Mouse (Mus musculus): ENCODE results near the gene Klhl31. TPM values are rescaled to one million over a fixed set of nuclear protein-coding genes. Genes with fewer than 3 reads are reported as not detected.

Klhl31 gene
- total RNA-seq (2021), result under 1 TPM; 0.07 TPM

- no peak for DNase-seq (ENCODE audit: low spot score in 2 of 2)
- intact Hi-C loops (cut with DNase I), result no loop called here
Measured at GRCm38 (mm10) chr9:77636450-77636951, at the start of gene Klhl31. Klhl31 (plus strand) TSS chr9:77636500.

- DNase-seq (ENCODE audit: low spot score in 2 of 2), result no peak
- intact Hi-C loops (cut with DNase I), result no loop called here
Measured at GRCm38 (mm10) chr9:77586806-77587591, 49.3 kb upstream of the Klhl31 start.

GRCm38 (mm10) chr9:77587616-77588015 lies 48.7 kb upstream of the Klhl31 start:
- intact Hi-C loops (cut with DNase I), result no loop called here
- no peak for DNase-seq (ENCODE audit: low spot score in 2 of 2)

DNA sequence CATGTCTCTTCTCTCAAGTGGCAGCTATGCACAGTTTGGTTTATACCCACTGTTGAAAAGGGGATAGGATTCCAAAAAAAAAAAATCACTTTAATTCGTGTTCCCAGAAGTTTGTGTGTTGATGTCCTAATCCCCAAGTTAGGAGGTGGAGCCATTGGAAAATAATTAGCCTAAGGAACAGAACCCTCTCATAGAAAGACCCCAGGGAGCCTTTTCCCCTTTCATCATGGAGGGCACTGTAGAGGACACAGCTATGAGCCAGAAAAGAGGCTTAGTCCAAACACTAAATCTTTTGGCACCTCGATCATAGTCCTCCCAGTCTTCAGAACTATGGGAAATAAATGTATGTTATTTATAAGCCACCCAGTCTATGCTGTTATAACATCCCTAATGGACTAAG lies 46.8 kb upstream of the Klhl31 start:
- intact Hi-C loops (cut with DNase I), result no loop called here
- no peak for DNase-seq (ENCODE audit: low spot score in 2 of 2)

DNA sequence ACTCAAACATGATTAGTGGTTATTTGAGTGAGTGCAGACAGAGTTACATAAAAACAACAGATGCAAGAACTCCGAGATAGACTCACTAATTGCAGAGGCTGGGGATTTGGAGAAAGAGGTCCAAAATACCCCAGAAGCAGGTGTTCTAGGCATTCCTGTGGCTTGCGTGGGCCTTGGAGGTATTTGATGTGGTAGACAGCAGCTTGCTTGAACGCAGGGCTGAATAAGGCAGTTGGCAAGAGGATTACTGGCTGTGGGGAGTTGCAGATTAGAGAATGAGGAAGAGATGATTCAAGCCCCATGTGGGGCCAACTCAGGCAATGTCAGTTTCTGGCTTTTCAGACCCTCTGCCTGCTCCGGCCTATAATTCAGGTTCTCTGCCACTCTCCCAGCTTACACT lies 43.9 kb upstream of the Klhl31 start:
- intact Hi-C loops (cut with DNase I), result loop anchor here (10.0 kb wide), 1 partner anchor 442 kb away; no protein-coding TSS in a partner anchor

GRCm38 (mm10) chr9:77595006-77595626 lies 41.2 kb upstream of the Klhl31 start:
- intact Hi-C loops (cut with DNase I), result loop anchor here (5.0 to 10.0 kb wide), 2 partner anchors 188 to 440 kb away; no protein-coding TSS in a partner anchor
- DNase-seq (ENCODE audit: low spot score in 2 of 2), result peak; percentile 17 to 25

More for the DNA sequence above, 43.9 kb upstream of the Klhl31 start:
- DNase-seq (ENCODE audit: low spot score in 2 of 2), result peak in 1 of 2 experiments; percentile 19

DNA sequence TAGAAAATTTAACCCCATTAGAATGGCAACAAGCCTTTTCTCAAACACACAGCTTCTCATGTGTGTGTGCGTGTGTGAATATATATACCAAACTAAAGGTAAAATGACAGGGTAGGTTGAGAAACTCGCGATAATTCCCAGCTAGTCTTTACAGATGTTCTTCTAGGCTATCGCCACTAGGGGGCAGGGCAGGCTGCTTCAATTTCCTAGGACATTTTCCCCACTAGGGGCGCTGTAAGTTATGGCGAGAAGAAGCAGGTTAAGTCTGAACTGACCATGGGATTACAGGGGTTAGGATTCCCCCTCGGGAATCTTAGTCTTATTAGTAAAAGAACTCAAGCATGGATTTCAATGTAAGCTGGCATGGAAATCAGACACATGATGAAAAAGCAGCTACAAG lies 39.9 kb upstream of the Klhl31 start:
- intact Hi-C loops (cut with DNase I), result loop anchor here (5.0 to 10.0 kb wide), 2 partner anchors 189 to 438 kb away; no protein-coding TSS in a partner anchor
- peak; percentile 75 to 80 for DNase-seq (ENCODE audit: low spot score in 2 of 2)

DNA sequence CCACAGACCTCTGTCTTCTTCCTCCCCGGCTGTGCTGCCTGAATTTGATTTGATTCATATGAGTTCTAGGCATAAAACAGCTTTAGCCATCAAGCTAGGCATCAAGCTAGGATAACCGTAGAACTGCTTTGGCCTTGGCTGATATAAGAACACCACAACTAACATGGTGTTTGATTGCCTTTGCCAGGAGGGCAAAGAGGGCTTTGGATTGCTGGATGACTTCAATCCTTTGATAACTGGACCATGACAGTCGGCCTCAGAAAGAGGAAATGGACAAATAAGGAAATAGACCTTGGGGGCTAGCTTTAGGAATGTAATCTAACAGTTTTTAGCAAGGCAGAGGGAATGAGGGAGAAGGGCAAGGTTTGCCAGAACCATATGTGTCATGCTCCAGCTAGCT lies 37.7 kb upstream of the Klhl31 start:
- no peak for DNase-seq (ENCODE audit: low spot score in 2 of 2)
- intact Hi-C loops (cut with DNase I), result loop anchor here (5.0 to 10.0 kb wide), 2 partner anchors 191 to 436 kb away; no protein-coding TSS in a partner anchor

- intact Hi-C loops (cut with DNase I), result no loop called here
- peak; percentile 24 to 62 for DNase-seq (ENCODE audit: low spot score in 2 of 2)
Measured at GRCm38 (mm10) chr9:77602302-77603266, 33.7 kb upstream of the Klhl31 start.

GRCm38 (mm10) chr9:77603965-77604509 lies 32.3 kb upstream of the Klhl31 start:
- intact Hi-C loops (cut with DNase I), result no loop called here

GRCm38 (mm10) chr9:77607295-77607694 lies 29.0 kb upstream of the Klhl31 start:
- intact Hi-C loops (cut with DNase I), result no loop called here
- DNase-seq (ENCODE audit: low spot score in 2 of 2), result no peak

More at GRCm38 (mm10) chr9:77603965-77604509, 32.3 kb upstream of the Klhl31 start:
- no peak for DNase-seq (ENCODE audit: low spot score in 2 of 2)

- intact Hi-C loops (cut with DNase I), result no loop called here
- DNase-seq (ENCODE audit: low spot score in 2 of 2), result no peak
Measured at GRCm38 (mm10) chr9:77607840-77608239, 28.5 kb upstream of the Klhl31 start.

GRCm38 (mm10) chr9:77610811-77611210 lies 25.5 kb upstream of the Klhl31 start:
- intact Hi-C loops (cut with DNase I), result loop anchor here (5.0 kb wide), 1 partner anchor 171 kb away; no protein-coding TSS in a partner anchor
- DNase-seq (ENCODE audit: low spot score in 2 of 2), result no peak

DNA sequence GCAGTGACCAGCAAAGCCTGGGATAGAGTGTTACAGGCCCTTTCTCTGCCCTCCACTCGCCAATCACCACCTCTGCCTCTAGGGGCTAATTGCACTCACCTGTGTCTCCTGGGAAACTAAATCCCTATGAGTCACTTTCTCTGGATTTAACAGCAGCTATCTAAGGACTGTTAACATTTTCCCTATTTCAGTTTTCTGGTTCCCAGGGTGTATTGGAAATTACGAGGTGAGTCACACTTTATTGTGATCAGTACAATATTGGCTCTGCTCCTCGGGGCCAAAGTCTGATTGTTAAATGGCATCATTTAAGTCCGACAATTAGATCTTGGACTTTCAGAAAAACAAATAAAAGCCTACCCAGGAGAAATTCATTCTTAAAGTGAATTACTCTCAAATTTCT lies 24.0 kb upstream of the Klhl31 start:
- DNase-seq (ENCODE audit: low spot score in 2 of 2), result no peak
- intact Hi-C loops (cut with DNase I), result loop anchor here (5.0 kb wide), 1 partner anchor 170 kb away; no protein-coding TSS in a partner anchor

DNA sequence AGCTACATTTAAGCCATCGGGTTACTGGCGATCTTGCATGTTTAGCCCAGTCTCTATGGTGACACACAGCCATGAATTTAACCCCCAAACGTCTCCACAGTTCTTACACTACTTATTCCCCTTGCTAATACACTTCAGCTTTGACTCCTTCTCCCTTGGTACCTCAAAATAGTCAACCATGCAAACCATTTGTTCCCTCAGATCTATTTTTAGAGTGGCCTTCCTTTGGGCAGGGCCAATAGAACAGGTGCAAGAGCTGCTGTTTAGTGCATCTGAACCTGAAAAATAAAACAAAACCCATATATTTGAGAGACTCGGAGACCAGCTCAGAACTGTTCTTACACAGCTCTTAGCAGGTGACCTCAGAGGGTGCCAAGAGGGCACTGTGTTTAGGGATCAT lies 20.4 kb upstream of the Klhl31 start:
- intact Hi-C loops (cut with DNase I), result no loop called here
- no peak for DNase-seq (ENCODE audit: low spot score in 2 of 2)

- intact Hi-C loops (cut with DNase I), result no loop called here
- no peak for DNase-seq (ENCODE audit: low spot score in 2 of 2)
Measured at GRCm38 (mm10) chr9:77616796-77617195, 19.5 kb upstream of the Klhl31 start.

- DNase-seq (ENCODE audit: low spot score in 2 of 2), result no peak
- intact Hi-C loops (cut with DNase I), result no loop called here
Measured at GRCm38 (mm10) chr9:77617751-77618150, 18.5 kb upstream of the Klhl31 start.

DNA sequence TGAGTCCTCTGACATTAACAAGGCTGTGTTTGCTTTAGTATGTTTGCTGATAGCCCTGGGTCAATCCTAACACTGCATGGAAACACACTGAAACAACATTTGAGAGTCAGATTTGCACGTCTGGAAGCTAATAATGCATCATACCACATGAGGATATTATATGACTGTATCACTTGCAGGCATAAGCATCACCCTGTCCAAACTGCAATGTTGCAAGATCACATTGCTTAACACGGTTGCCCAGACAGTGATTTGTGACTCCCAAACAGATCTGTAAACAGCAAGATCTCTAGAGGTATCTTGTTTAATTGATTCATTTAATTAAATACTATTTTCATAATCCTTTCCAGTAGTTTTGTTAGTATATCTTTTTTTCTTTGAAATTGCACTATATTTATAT lies 17.9 kb upstream of the Klhl31 start:
- intact Hi-C loops (cut with DNase I), result no loop called here
- DNase-seq (ENCODE audit: low spot score in 2 of 2), result no peak

GRCm38 (mm10) chr9:77620077-77620476 lies 16.2 kb upstream of the Klhl31 start:
- no peak for DNase-seq (ENCODE audit: low spot score in 2 of 2)
- intact Hi-C loops (cut with DNase I), result no loop called here
